Mouse (Mus musculus) neutrophil, adult 5-6 weeks (primary cell): ENCODE data around the gene Klhl3. TPM values are rescaled to one million over a fixed set of nuclear protein-coding genes. Genes with fewer than 3 reads are reported as not detected.

Experiments
- ATAC-seq: fragments of 151-379, 151-347 bp; 2 replicates; pipeline ENCODE4 v1.8.0; 2017; ENCODE audit warnings: mild to moderate bottlenecking, moderate TSS enrichment; ENCODE audit not compliant: insufficient number of reproducible peaks, poor library complexity, low FRiP score, severe bottlenecking; ENCODE audit errors: extremely low read depth
- total RNA-seq: library from RNA; stranded (forward); fragments of 200-1000 nt; gene quantifications from 2 replicates; pipeline ENCODE4 v1.2.3, GENCODE M21; 2017

The Klhl3 gene
- total RNA-seq, 1 experiment from 2014 or later: 0.47 TPM

DNA sequence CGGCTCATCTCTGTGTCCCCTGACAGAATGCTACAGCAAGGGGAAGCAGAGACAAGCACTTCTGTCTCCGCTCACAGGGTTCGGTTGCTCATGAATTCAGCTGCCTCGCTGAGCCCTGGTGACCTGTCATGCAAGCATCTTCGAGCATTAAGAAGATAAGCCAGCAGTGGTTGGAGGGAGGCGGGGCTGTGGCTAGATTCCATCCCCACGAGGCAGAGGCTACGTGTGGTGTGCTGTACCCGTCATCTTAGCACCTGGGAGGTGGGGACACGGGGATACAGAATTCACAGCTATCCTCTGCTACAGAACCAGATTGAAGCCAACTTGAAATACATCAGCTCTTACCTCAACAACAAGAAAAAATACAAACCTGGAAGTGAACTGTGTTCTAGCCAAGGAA, 73.3 kb downstream of the Klhl3 start:
- no peak for ATAC-seq

DNA sequence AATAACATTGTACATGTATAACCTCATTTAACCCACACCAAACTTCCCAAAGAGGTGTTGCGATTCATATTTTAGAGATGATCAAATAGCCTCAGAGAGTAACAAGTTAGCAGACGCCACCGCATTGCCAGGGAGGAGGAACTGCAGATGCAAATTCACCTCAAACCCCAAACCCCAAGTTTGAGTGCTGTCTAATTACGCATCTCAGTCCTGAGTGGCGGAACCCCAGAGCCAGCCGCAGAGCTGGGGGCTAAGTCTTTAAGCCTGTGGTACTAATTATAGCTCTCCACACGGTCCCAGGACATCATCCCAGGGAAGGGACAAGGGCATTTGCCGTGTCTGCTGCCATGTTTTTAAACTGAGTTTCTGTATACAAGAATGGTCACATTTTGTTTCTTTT, 75.9 kb downstream of the Klhl3 start:
- ATAC-seq: no peak

DNA sequence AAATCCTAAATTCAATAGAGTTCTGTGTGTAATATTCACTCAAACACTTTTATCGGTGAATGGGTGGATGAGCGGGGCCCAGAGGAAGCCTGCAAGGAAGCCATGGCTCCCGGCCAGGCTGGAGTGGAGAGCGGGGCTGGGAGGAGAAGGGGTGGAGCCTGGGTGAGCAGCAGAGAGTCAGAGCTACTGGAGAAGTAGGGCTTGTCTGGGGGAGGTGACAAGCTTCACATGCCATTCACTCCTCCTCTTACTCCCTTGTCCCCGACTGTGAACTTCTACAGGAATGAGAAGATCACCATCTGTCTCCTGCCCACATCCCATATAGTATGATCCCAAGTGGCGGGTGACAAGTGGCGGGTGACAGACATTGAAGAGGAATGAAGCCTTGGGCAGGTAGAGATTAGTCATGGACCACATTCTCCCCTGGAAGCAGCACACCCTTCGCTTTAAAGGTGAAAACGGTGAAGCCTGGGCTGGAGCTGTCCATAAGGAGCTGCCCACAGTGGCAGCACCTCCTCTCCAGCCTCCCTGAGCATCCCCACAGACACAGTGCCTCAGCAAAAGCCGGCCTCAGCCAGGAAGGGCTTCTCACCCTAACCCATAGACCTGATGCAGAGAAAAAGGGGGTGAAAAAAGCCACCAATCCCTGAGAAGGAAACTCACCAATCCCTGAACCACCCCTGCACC, 77.8 kb downstream of the Klhl3 start:
- no peak for ATAC-seq

DNA sequence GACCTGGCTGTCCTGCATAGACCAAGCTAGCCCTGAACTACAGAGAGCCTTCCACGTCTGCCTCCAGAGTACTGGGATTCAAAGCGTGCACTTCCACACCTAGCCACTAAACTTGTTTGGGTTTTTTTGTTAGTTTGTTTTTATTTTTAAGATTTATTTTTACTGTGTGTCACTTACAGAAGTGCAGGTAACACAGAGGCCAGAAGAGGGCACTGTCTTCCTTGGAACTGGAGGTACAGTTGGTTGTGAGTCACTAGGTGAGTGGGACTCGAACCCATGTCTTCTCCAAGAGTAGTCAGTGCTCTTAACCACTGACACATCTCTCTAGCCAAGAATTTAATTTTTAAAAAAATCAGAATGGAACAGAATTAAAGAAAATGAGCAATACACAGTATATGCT, 78.4 kb downstream of the Klhl3 start:
- no peak for ATAC-seq

DNA sequence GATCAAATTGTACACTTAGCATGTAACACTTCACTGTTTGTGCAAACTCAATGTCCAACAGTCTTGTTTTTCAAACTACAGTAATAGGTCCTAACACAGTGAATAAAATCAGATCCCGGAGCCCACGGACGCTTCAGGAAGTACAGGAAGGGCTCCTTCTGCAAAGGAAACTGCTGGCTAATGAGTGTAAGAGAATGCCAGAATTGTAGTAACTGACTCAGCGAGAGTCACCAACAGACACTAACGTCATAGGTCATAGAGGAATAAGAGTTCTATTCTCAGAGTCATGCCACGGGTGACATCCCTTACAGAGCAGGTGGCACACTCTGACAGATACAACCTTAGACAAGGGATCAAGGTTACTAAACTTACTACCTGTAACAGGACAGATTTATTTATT, 78.9 kb downstream of the Klhl3 start:
- no peak for ATAC-seq

DNA sequence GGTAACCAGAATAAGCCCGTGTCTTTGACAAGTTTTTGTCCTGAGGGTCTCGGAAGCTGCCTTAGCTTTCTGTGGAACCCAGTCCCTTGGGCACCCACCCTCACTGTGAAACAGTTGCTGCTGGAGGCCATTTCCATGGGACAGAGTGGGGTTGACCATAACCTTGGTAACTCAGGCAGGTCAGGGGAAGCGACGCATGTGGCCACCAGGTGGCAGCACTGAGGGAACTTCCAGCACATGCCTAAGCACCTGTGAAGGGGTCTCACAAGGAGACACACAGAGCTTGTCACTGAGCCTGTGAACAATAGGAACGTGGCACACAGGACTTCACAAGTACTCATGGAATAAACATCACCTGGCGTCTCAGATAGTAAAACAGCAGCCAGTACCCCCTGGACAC, 81.6 kb downstream of the Klhl3 start:
- ATAC-seq: no peak

DNA sequence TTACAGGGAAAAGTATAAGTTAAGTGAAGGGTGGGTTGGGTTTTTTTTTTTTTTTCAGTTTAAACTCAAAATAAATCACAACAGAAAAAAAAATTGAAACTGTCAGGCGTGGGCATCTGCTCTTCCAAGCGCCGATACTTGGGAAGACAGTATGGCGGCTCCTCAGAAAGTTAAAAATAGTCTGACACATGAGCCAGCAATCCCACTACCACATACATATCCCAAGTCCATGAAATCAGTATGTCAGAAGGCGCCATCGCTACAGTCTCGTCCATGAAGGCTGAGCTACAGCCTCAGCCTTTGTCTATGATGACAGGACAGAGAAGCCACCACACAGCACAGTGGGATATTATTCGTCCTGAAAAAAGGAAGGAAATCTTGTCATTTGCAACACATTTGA, 86.3 kb downstream of the Klhl3 start:
- no peak for ATAC-seq

DNA sequence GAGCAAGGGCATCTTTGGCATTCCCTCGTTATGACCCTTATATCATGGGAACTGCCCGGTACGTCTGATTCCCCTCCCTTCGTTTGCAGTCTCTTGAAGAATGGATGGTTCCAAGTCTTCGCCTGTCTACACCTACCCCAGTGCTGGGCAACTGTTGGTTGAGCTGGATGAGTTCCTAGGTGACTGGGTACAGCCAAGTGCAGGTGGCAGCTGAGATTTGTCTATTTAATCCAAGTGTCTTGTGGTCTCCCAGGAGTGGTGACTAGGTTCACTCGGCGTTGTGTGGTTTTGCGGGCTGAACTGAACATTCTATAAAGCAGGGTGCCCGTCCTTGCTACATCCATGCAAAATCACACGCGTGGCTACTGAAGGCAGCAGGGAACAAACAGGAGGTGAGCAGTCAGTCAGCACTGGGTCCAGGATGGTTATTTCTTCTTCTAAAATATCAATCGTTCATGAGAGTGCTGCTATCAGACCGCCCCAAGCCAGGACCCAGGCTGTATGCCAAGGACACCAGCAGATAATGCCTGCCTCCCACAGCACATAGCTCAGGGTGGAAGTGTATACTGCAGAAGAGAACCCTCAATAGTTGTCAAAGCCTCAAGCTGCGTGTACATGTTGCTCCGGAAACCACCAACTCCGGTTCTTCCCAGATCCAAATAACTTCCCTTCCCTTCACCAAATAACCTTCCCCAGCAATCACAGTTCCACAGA, 87.5 kb downstream of the Klhl3 start:
- ATAC-seq: no peak

DNA sequence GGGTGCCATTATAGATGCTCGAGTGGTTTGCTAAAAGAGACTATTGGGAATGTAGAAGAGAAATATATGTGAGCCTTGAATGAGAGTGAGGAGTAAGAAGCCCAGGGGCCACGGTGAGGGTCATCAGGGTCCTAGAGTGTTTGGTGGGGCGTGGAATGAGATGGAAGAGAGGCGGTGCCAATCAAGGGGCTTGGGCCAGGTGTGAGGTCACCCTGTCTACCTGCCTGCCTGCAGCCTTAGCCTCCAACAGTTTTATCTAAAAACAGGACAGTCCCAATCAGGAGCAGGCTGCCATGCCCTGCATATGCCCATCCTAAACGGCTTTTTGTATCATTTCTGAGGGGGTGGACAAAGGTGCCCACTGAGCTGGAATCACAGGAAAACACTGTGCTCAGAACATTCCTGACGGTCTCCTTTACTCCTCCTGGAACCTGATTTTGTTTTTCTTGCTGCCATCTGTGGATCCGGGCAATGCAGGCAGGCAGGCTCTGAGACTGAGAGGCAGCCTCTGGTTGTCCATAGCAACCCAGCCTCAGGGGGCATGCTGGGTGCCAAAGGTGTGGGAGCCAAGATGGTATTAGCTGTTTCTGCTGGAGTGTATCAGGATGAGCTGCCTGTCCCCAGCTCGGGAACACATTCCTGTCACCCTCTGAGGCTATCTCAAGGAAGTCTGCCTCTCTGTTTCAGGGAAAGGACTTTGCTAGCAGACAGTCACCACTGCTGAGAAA, 89.5 kb downstream of the Klhl3 start:
- ATAC-seq: no peak

DNA sequence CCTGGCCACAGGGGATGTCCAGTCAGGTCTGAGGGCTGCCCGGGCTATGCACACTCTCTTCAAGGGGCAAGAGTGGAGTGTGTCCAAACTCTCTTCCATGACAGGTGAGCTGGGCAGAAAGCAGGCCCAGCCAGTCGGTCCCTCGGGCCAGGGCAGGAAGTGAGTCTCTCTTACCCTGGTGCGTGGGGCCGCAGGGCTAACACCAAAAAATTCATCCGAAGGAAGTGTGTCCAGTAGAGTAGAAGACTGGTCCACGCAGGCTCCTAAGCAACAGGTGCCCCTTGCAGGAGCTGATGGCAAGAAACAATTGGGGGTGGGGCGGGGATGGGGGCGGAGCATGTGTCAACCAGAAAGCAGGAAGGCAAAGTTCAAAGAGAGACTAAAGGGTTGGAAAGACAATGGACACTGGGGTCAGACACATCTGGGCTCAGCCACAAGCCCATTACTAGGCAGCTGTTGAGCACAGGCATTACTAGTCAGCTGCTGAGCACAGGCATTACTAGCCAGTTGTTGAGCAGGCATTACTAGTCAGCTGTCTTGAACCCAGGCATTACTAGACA, 90.3 kb downstream of the Klhl3 start:
- ATAC-seq: no peak

DNA sequence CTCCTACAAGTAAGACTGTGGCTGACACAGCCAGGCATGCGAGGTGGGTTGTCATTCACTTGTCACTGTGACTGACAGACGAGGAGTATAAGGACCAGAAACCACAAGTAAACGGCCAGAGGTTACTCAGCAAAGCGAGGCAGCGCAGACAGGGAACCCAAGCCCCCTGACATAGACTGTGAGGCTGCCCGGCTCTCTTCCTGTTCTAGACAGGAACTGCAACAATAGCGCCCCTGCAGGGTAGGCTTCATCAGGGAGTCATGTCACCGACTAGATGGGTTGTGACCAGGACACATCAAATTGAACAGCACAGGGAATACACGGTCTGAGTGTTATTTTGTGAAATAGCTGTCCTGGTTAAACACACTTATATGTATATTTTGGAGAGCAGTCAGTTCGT, 93.0 kb downstream of the Klhl3 start:
- no peak for ATAC-seq

DNA sequence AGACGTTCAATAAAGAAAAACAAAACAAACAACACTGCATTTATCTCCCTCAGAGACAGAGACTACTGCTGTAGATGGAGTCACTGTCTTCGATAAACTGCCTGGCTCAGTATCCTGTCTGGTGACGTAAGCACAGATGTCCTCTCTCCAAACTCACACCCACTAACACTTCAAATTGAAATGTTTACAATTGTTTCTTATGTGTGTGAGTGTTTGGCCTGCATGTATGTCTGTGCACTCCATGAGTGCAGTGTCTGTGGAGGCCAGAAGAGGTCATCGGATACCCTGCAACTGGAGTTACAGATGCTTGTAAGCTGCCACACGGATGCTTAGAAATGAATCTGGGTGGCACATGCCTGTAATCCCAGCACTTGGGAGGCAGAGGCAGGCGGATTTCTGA, 96.1 kb downstream of the Klhl3 start:
- no peak for ATAC-seq

DNA sequence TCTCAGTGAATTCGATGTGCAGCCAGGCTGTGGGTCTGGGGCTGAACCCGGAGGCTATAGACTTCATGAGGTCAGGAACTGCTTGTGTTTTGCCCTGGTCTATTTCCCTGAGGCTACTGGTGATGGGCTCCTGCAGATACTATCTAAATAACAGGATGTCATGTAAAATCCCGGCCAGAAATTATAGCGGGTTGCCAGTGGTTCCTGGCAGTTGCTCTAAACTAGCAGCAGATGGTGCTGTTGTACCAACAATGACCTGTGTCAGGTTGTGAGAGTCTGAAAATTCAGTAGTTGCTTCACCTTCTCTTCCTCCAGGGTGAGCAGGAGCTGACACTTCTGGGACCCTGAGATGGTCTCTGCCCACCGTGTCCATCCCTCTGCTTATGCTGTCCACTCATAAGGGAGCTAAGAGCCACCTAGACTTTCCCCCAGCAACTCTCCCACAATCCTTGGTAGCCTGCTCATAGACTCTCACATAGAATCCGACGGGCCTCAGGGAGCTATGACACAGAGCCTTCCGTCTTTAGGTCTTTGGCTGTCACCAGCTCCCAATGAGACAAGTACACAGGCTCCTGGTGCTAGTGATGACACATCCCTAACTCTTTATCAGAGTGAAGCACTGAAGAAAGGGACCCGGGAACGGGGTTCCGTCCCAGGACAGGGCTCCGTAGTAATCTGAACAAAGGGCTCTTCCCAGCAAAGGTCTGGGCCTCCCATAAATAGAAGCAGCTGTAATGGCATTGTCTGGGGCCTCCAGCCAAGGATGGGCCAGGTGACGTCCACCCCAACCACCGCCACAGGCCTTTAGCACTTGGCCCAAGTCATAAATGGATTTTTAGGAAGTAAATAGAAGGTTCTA, 101.1 kb downstream of the Klhl3 start:
- ATAC-seq: no peak

DNA sequence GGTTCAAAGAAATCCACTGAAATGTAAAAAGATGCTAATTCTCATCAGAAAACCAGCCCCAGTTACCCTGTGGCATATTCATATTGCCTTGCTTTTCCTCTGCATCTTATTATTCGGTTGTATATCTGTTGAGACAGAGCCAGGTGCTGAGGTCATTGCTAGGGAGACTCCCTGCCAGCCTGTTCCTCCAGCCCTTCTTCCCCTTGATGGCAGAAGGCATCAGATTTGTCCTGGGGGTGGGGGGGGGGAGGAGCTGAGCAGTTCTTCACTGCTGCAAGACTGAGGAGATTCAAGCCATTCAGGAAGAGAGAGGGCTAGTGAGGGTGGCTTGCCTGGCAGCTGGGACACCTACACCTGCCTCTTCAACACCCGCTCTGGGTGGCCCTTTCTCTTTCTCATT, 101.9 kb downstream of the Klhl3 start:
- ATAC-seq: no peak

DNA sequence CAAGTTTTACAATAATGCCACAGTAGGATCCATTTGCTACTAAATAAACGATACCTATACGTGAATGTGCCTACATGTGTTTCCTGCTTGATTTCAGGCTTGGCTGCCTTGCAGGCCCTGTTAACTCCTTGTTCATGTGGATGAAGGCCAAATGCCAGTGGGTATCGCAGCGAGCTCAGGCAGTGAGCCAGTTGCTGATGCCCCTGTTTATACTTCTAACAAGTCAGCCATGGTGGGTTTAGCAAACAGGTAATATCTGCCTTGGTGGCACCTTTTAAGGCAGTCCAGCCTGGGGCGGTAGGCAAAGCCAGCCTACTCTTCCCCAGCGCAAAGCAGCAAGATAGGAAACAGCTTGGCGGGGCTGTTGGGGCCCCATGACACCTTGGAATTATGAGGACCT, 103.0 kb downstream of the Klhl3 start:
- no peak for ATAC-seq

DNA sequence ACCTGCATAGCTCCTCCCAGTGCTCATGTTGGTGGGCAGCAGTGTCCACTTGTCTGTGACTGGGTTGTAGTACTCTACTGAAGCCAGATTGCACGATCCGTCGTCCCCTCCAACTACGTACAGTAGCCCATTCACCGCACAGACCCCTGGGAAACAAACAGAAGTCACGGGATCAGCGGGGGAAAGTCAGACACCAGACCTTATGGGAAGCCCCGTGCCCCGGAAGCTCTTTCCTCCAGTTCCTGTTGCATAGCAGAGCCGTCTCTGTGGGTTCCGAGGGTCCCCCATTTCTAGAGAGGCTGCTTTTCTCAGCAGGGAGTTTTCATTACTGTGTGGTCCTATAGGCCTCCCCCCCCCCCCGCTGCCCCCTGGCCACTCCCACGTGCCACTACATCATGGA, 104.1 kb downstream of the Klhl3 start:
- no peak for ATAC-seq

DNA sequence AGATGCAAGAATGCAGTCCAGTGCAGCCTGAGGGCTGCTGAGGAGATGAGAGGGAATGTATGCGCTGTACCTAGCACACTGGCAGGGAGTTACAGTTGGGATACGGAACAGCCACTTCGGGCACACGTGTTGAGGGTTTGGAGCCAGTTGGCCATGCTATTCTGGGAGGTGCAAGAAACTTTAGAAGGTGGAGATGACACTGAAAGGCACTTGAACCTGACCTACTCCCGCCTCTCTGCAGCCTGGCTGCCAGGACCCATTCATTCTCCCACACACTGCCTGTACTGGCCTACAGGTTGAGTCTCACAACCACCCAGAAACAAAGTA, 105.4 kb downstream of the Klhl3 start:
- no peak for ATAC-seq

DNA sequence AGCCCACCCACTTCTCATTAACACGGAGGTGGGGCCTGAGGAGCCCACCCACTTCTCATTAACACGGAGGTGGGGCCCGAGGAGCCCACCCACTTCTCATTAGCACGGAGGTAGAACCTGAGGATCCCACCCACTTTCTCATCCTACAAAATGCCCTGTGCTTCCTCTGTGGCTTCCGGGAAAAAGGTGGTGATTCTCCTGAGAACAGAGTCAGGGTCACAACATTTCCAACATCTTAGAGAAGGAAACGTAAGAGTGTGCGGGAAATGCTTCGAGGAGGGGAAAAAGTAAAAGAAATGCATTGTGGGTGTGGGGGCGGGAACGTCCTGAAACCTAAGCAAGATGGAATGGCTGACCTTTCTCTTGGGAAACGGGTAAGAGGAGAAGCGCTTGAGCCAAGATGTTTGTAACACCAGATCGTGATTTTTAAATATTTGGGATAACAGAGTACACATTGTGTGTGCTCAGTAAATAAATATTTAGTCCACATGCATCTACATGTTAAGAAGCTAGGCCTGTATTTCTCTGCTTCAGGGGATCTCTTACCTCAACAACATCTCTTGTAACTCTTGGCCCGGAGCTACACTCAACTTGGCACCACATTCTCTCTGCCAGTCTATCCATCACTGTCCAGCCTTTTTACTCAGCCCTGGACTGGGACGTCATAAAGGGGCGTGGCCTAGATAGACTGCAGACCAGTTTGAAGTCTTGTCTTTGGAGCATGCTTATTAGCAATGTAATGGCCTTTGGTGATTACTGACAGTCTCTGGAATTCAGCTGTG, 105.9 kb downstream of the Klhl3 start:
- ATAC-seq: no peak

DNA sequence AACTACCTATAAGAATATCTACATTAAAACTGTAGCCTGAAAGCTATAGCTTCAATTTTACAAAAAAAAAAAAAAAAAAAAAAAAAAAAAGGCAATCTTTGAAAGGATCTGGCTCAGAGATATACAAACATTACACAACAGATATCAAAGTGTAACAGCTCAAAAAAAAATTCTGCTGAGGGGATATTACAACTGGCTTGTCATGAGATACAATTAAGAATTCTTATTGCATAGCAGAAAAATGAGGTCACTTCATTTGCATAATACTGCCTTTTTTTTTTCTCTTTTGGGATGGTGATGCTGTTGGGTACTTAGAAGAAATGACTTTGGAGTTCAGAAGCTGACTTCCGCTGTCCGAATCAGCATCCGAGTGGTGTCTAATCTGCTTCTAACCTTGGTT, 111.6 kb downstream of the Klhl3 start:
- ATAC-seq: no peak
